Mouse (Mus musculus) kidney, postnatal 10 days (tissue): ENCODE results near the gene Ang6.
"Not testable (repeated sequence)": the region's sequence is repeated elsewhere in the genome, so short reads cannot be mapped to it uniquely, and the experiment has no call there.

Source experiments
- DNase-seq: peaks from one replicate; pipeline ENCODE4 v3.0.0; 2021; ENCODE audit warnings: mixed read lengths

Gene Ang6

DNA sequence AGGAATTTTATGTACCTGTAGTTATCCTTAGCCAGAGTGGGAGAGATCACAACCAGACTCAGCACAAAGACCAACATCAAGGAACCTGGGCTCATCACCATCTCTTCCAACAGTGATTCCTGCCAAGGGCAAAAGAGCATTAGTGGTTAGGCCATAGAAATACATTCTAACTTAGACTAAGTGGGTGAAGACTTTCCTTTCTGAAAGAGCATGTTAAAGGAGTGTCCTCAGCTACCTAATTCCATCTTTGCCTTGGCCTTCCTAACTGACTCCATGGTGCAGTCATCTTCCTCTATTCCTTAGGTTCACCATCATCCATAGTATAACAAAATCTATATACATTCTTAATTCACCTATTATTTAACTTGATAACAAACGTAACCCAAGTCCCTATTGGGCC is at the start of gene Ang6:
Gene Ang6 (minus strand): TSS at position 101 of the 400 bp plus-strand sequence.
- DNase-seq, result no peak

- not testable (repeated sequence) for DNase-seq
These were observed 44.5 kb upstream of the Ang6 start for GRCm38 (mm10) chr14:44046567-44046966.

- not testable (repeated sequence) for DNase-seq
These were observed 29.8 kb upstream of the Ang6 start for GRCm38 (mm10) chr14:44031828-44032227.

- DNase-seq, result not testable (repeated sequence)
These were observed 7.6 kb upstream of the Ang6 start for GRCm38 (mm10) chr14:44009686-44010085.

DNA sequence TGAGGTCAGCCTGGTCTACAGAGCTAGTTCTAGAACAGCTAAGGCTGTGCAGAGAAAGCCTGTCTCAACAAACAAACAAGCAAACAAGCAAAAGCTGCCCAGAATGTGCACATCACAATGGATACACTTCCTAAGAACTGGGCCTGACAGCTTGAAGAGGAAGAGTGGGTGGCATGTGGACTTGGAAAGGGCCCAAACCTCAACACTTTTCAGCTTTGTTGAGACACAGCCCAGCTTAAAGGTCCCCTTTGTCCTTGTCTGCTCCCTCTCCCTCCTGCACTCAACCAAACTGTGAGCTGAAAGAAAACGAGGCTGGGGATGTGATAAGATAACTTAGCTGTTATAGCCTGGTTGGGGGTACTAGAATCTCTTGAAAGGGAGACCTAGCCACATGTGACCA is 6.0 kb upstream of the Ang6 start:
- DNase-seq, result not testable (repeated sequence)

GRCm38 (mm10) chr14:44001600-44001999 is 469 bp downstream of the Ang6 start:
- DNase-seq, result no peak

DNA sequence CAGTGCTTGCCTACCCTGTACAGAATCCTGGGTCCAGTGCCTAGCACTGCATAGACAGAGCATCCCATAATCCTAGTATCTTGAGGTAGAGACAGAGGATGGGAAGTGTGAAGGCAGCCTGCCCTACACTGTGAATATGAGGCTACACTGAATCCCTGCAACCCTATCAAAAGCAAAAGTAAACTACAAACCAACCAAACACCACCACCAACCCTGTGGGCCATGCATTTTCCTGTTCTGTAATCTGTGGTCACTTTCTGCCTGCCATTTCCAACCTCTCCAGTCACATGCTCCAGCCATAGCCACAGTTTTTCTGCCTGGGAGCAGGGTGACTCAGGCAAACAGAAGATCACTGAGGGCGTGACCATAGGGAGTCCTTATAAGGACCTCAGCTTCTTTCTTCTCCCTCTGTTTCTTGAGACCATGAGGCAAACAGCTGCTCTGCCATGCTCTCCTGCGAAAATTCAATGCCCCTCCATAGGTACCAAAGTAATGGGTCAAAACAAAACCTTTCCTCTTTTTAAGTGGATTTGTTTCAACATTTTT is 3.5 kb downstream of the Ang6 start:
- DNase-seq, result not testable (repeated sequence)

- peak; percentile 86 for DNase-seq
These were observed 14.7 kb downstream of the Ang6 start for GRCm38 (mm10) chr14:43987404-43987803.

- DNase-seq, result peak; percentile 7
These were observed 15.9 kb downstream of the Ang6 start for GRCm38 (mm10) chr14:43986147-43986546.

- DNase-seq, result peak; percentile 72
These were observed 18.2 kb downstream of the Ang6 start for GRCm38 (mm10) chr14:43983897-43984296.

- DNase-seq, result no peak
These were observed 18.6 kb downstream of the Ang6 start for GRCm38 (mm10) chr14:43983454-43983853.

DNA sequence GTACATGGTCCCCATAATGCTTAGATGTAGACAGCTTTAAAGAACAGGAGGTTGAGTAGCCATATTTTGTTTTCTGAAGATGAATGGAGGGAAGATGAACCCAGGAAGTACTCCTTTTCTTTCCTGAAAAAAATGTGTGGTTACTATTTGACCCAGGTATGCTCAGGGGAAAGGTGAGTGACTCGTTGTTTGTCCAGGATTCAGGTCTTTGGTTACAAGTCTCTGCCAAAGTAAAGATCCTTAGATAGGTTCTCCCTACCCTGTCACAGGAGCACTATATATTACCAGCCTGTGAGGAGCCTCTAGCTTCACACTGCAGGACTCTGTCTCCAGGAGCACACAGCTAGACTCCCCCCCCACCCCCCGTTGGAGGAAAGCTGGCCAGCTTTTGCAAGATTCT is 45.3 kb downstream of the Ang6 start, which contains the start of gene Ang5:
Gene Ang5 (plus strand): TSS at position 301 of the 400 bp plus-strand sequence.
- DNase-seq, result not testable (repeated sequence)

GRCm38 (mm10) chr14:43955074-43955473 is 47.0 kb downstream of the Ang6 start:
- not testable (repeated sequence) for DNase-seq

DNA sequence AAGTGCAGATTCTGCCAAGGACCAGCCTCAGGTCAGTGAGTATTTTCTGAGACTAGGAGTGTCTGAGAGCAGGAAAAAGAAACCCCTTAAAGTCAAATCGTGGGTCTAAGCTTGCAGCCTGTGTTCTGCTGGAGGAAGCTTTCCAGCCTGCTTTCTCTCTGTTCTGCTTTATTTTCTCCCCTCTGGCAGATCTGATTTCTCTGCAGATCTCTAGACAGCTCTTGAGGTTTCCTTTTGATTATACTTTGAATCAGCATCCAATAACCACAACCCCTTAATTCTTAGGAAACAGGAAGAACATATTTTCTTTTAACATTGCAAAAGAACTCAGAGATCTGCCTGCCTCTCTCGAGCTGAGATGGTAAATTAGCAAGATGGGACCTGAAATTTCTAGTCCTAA is 48.7 kb downstream of the Ang6 start:
- DNase-seq, result not testable (repeated sequence)
